7 mouse cellular contexts compared by ENCODE assay signal in genomic region chr16:63857561-63857960, GRCm38 (mm10). TPM values are rescaled to one million over a fixed set of nuclear protein-coding genes. Genes with fewer than 3 reads are reported as not detected.
DNase-seq lines count a peak whose midpoint lies in the region; ATAC-seq lines count a peak whose summit lies in the region.

No protein-coding gene starts in this region.

- H3K9ac ChIP-seq in lung, embryonic 15.5 days = peak overlapping the region; percentile 69
- peak overlapping the region; percentile 64 for H3K9ac ChIP-seq in intestine, embryonic 14.5 days (ENCODE audit: low read length)
- H3K9ac ChIP-seq in midbrain, embryonic 14.5 days (replicated peaks; ENCODE audit: low read length) = peak overlapping the region; percentile 70

- H3K36me3 ChIP-seq in lung, embryonic 15.5 days = no peaks in the 10 kb centered on the region
- peaks cover 1% of the 10 kb centered on the region; the same call in 1 of the 2 replicates for H3K36me3 ChIP-seq in forebrain, embryonic 10.5 days (replicated peaks)
- no peaks in the 10 kb centered on the region for H3K36me3 ChIP-seq in intestine, embryonic 14.5 days (ENCODE audit: control insufficient read depth, insufficient read depth, low read length)
- H3K36me3 ChIP-seq in midbrain, embryonic 14.5 days (ENCODE audit: control insufficient read depth, insufficient read depth, low read length) = no peaks in the 10 kb centered on the region

- no peaks in the 10 kb centered on the region for H3K9me3 ChIP-seq in lung, embryonic 15.5 days
- no peaks in the 10 kb centered on the region for H3K9me3 ChIP-seq in forebrain, embryonic 10.5 days
- no peaks in the 10 kb centered on the region for H3K9me3 ChIP-seq in intestine, embryonic 14.5 days (ENCODE audit: control insufficient read depth, low read length)
- no peaks in the 10 kb centered on the region for H3K9me3 ChIP-seq in midbrain, embryonic 14.5 days (ENCODE audit: control insufficient read depth, low read length)

- H3K27me3 ChIP-seq in lung, embryonic 15.5 days = no peaks in the 10 kb centered on the region
- H3K27me3 ChIP-seq in forebrain, embryonic 10.5 days (ENCODE audit: poor library complexity, severe bottlenecking) = peaks cover 28% of the 10 kb centered on the region
- no peaks in the 10 kb centered on the region; the same call in 1 of the 2 replicates for H3K27me3 ChIP-seq in intestine, embryonic 14.5 days (replicated peaks; ENCODE audit: control insufficient read depth, insufficient read depth, low read length)
- peaks cover 15% of the 10 kb centered on the region; the same call in 1 of the 2 replicates for H3K27me3 ChIP-seq in midbrain, embryonic 14.5 days (ENCODE audit: control insufficient read depth, insufficient read depth, low read length)

- ATAC-seq in lung, embryonic 15.5 days (ENCODE audit: borderline replicate concordance, extremely low read depth, low FRiP score, low TSS enrichment) = peak; percentile 16; the same call in 1 of the 2 replicates
- peak; percentile 50; the same call in 1 of the 2 replicates for ATAC-seq in intestine, embryonic 14.5 days (replicated peaks; ENCODE audit: low FRiP score, low TSS enrichment, low read depth)
- ATAC-seq in midbrain, embryonic 14.5 days (ENCODE audit: low FRiP score, low TSS enrichment) = peak; percentile 23; the same call in 1 of the 2 replicates

- DNase-seq in lung, postnatal 36 days = no peak
- DNase-seq in forebrain, embryonic 10.5 days (ENCODE audit: extremely low spot score, low spot score) = no peak
- DNase-seq in intestine, embryonic 14.5 days (ENCODE audit: low spot score) = no peak
- peak; percentile 50 for DNase-seq in midbrain, embryonic 14.5 days
- no peak for DNase-seq in spleen, adult 18-20 months
- DNase-seq in MN1 (ENCODE audit: low spot score) = no peak

- H3K27ac ChIP-seq in lung, embryonic 15.5 days = peak overlapping the region; percentile 84
- H3K27ac ChIP-seq in forebrain, embryonic 10.5 days = peak overlapping the region; percentile 92
- peak overlapping the region; percentile 67 for H3K27ac ChIP-seq in intestine, embryonic 14.5 days (ENCODE audit: low read depth)
- peak overlapping the region; percentile 79 for H3K27ac ChIP-seq in midbrain, embryonic 14.5 days (replicated peaks; ENCODE audit: low read depth, low read length)

- peak overlapping the region; percentile 88 for H3K4me2 ChIP-seq in lung, embryonic 15.5 days
- H3K4me2 ChIP-seq in intestine, embryonic 14.5 days (ENCODE audit: low read length) = peak overlapping the region; percentile 86
- peak overlapping the region; percentile 88 for H3K4me2 ChIP-seq in midbrain, embryonic 14.5 days (ENCODE audit: low read length)

- peak overlapping the region; percentile 65 for H3K4me3 ChIP-seq in lung, embryonic 15.5 days
- H3K4me3 ChIP-seq in forebrain, embryonic 10.5 days = peak overlapping the region; percentile 64
- peak overlapping the region; percentile 59 for H3K4me3 ChIP-seq in intestine, embryonic 14.5 days (ENCODE audit: low read depth, low read length)
- H3K4me3 ChIP-seq in midbrain, embryonic 14.5 days (replicated peaks; ENCODE audit: low read depth, low read length) = peak overlapping the region; percentile 61

- WGBS in lung, embryonic 15.5 days = 0% methylated on average over 11 of the region's 11 CpGs
- 1% methylated on average over 11 of the region's 11 CpGs for WGBS in forebrain, embryonic 10.5 days
- 3% methylated on average over 11 of the region's 11 CpGs for WGBS in intestine, embryonic 14.5 days
- under 1% methylated on average over 11 of the region's 11 CpGs for WGBS in midbrain, embryonic 14.5 days

- H3K4me1 ChIP-seq in lung, embryonic 15.5 days = peaks cover 10% of the 10 kb centered on the region; the same call in 1 of the 2 replicates
- H3K4me1 ChIP-seq in forebrain, embryonic 10.5 days = peaks cover 38% of the 10 kb centered on the region
- H3K4me1 ChIP-seq in intestine, embryonic 14.5 days (replicated peaks; ENCODE audit: control insufficient read depth, insufficient read depth, low read length) = peaks cover 3% of the 10 kb centered on the region; the same call in 1 of the 2 replicates
- 0 out of 2 replicates have a peak, but pooled peaks cover 4% of the 10 kb centered on the region for H3K4me1 ChIP-seq in midbrain, embryonic 14.5 days (ENCODE audit: control insufficient read depth, insufficient read depth, low read length)

RNA-seq across cellular contexts. Expression of gene Epha3, which starts 6.4 kb away (rescaled TPM):
- polyA plus RNA-seq in lung, embryonic 15.5 days (2015; fragmentation: Nextera tagmentation; extraction: Ambion mirVana) = 32.5 and 35.0 TPM in 2 replicates
- polyA plus RNA-seq in forebrain, embryonic 10.5 days (2016; fragmentation: Nextera tagmentation; extraction: Ambion mirVana) = 47.0 and 51.8 TPM in 2 replicates
- polyA plus RNA-seq in intestine, embryonic 14.5 days (2014; fragmentation: Nextera tagmentation; extraction: Ambion mirVana) = 12.6 and 13.5 TPM in 2 replicates
- polyA plus RNA-seq in midbrain, embryonic 14.5 days (2014; fragmentation: Nextera tagmentation; extraction: Ambion mirVana) = 14.3 and 20.9 TPM in 2 replicates
